Mouse (Mus musculus) heart, adult 9 months (tissue): ENCODE results near the gene Scel.

Experiments used
- DNase-seq, 2 experiments: peaks; one replicate each; pipeline ENCODE4 v3.0.0; 2022; ENCODE audit warnings: low spot score in 2 of 2

Gene Scel

DNA sequence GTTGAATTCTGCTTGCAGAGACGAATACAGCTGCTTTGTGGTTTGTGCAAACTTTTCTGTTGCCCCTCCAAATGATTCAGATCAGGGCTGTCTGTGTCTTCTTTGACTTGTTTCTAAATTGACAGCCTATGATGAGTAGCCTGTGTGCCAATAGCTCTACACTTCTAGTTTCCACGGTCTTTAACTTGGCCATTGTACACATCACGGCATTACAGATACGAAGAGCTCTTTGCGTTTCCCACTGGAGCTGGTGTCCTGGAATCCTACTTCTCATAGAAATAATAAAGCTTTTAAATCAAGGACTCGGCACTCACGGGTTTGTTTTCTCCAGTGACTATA lies 300 bp downstream of the Scel start:
- DNase-seq, result no peak

DNA sequence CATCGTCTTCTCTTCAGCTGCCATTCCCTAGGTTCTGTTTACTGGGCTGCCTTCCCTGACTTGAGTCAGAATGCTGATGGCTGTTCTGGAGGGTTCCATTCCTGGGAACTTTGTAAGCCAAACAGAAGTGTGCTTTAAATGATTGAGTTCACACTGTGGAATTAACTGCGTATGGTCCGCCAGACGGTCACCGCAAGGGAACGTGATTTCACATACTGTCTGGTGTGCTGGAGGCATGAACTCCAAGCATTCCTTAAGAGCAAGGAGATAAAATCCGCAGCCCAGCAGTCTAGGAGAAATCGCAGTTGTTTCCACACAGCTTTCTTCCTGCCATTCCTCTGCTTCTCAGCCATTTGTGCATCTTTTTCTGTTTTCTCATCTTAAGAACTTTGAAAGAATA lies 2.3 kb downstream of the Scel start:
- DNase-seq, result no peak

DNA sequence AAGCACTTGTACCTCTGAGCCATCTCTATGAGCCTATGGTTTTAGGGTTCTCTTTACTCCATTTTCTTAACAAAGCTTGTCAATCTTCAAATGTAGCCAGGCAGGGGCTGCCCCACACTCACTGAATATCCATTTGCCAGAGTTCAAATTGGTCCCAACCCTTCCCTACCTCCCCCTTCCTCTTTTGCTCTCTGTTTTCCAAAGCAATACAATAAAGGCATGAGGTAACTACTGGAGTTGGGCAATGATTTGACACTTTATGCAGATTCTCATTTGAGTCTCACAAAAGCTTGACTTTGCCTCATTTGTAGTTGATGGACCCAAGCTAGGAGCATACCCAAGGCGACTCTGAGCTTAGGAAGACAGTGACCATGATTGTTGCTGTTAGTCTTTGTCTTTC lies 13.1 kb downstream of the Scel start:
- no peak for DNase-seq

DNA sequence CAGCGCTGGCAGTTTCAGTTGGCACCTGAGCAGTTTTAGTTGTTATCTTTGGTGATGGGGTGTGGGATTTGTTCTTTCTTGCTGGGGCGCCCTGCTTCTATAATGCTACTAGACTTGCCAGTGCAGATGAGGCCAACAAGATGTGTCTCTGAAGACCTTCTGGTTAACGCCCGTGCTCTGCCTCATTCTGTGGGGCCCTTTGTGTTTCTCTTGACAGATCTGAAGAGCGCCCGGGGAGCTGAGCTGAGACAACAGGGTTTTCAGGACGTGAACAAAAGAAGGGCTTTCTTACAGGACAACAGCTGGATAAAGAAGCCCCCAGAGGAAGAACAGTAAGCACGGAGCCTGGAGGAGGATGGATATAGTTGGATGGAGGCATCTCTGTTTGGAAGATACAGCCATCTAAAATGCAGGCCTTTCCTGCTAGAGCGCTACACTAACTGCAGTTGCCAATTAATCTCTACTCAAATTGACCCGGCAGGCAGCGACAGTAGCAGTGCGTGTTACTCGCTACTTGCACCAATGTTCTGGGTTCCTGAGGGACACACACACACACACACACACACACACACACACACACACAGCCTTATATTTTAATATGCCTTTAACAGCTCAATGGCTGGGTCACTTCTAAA lies 16.7 kb downstream of the Scel start:
- DNase-seq, result no peak

DNA sequence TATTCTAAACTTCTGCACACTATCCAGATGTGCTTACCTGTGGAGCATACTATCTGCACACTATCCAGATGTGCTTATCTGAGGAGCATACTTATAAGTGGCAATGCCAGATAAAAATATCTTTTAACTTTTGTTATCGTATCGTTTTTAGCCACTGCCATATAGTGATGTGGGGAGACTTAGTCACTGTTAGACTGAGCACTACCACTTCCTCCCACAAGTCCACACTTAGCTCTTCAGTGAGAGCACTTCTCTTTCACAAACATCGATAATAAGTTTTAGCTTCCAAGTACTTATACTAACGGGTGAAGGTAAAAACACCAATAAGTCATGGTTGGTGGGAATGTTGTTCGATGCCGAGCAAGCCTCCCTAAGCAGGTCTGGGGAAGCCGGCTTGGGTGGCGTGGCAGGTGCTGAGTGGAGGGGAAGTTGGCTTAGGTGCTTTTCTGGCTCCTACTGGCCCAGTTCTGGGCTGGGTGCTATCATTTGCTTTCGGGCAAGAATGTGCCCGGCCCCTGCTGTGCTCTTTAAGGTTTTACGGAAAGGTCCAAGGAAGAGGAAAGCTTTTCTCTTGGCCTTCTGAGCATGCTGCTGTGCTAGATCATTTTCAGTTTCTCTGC lies 18.7 kb downstream of the Scel start:
- no peak for DNase-seq

DNA sequence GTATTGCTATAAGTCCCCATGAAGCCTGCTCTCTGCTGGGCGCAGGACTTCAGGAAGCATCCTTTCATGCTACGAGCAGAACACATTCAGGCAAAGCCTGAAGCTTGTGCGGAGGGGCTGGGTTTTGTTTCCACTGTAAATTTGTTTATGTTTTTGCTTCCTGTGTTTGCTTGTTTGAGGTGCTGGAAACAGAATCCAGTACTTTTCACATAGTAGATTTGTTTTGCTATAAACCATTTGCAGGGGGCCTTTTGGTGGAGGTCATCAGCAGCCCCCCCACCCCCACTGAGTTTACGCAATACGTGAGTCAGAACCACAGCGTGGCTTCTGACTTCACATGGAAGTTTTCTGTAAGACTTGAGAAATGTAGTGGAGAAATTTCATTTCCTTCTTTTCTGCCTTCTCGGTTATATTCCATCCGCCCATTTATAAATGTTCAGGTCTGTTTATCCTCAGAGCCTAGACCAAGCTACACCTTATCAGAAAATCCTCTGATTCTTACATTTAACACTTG lies 22.4 kb downstream of the Scel start:
- no peak for DNase-seq

DNA sequence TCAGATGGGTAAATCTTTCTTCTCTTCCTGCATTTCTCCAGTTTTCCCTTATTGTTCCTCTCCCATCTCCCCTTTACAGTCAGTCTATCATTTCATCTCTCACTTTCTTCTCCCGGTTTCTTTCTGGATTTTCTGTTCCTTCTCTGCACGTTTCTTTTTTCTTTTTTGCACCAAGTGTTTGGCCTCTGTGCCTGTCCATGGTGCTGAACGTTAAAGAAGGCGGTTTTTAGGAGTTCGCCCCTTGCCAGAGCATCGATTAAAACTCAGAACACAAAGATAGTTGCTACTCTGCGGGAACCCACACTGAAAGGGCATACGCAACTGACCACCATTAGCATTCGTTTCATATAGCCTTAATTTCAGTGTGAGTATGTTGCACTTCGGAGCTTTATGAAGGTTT lies 23.2 kb downstream of the Scel start:
- no peak for DNase-seq

DNA sequence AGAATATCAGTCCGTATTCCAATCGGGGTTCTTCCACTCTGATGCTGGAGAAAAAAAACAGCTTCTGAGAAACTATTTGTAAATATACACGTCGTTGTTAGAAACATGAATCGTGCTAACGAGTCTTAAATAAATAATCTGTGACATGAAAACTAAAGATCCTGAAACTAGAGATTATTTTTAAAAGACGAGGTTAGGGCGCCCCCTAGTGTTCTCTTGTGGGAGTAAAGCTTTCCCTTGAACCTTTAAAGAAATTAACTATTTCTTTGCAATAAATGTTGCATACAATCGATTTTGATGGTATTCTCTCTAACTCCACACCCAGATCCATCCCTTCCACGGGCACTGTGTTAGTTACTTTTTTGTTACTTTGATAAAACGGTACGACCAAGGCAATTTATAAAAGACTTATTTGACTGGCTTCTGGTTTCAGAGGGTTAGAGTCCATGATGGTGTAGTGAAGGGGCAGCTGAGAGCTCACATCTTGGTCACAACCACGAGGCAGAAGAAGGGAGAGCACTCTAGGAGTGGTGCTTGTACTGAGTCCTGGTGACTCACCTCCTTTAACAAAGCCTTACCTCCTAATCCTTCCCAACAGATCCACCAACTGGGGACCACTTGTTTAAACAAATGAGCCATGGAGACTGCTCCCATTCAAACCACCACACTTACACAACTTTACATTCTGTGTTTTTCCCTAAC lies 24.4 kb downstream of the Scel start:
- no peak for DNase-seq

DNA sequence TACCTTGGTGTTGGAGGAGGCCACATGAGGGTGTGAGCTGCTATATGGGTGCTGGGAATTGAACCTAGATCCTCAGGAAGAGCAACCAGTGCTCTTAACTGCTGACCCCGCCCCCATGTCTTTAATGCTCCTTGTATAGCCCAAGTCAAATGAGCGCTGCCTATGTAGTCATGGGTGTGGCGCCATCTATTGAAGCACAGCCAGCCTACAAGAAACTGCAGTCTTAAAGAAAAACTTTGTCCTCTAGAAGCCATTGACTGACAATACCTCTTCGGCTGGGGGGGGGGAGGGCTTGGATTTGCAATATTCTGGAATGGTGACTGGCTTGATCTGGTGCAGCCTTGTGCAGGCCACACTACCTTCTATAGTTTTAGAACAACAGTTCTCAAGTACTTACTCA lies 26.7 kb downstream of the Scel start:
- DNase-seq, result no peak

DNA sequence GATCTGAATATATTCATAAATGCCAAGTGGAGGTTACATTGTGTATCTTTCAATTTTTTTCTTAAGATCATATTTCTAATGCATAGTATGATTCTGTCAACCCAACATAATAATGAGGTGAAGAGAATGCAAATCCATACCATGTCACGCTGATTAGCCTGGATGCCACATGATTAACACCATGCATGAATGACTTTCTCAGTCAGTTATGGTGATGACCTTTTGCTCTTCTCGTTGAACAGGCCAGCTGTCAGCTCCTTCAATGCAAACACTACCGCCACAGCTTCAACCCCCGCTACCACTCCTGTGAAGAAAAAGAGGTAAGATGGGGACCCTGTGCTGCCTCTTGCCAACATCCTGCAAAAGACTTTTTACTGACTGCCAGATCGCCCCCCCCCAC lies 28.5 kb downstream of the Scel start:
- no peak for DNase-seq

DNA sequence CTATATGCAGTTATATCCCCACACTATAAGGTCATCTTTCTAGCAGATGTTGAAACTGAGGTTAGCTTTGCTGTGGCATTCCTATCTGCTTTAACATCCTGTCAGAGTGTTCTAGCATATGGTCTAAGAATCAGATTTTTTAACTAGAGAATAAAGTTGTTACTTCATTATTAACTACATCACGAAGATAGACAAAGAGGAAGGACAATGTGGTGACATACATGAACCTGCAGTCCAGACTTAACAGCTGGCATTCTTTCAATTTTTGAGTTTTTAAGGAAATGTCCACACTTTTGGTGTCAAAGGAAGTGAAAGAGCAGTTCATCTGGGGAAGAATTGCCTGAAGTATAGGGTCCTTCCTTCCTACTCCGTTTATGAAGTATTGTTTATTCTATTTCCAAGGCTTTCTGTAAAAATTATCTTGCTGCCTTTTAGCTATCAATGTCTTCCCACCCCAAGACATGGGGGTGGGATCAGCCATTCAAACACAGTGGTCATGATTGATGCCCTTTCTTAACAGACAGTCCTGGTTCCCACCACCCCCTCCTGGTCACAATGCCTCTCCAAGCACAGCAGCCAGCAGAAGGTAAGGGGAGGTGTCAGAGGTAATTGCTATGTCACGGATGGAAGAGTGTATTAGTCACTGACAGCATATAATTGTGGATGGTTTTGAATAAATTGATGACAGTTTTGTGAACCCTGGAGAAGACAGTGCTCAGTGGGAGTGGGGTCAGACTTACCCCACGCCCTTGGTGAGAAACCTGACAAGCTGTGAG lies 30.4 kb downstream of the Scel start:
- DNase-seq, result no peak

DNA sequence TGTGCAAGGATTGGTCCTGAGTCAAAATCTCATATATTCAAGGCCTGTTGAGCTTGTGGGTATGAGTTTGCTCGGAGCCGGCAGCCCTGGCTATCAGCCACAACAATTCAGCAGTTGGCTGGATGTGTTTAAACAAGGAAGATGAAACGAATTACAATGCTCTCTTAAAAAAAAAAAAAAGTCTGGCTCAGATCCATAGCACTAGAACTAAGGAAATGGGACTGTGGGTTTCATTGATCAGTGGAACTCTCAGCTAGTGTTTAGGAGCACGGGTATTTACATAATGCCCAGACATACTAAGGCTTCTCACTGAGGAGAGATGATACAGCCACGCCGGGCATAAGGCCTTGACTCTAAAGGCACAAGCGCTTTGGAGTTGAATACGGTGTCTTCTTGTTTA lies 32.6 kb downstream of the Scel start:
- no peak for DNase-seq

DNA sequence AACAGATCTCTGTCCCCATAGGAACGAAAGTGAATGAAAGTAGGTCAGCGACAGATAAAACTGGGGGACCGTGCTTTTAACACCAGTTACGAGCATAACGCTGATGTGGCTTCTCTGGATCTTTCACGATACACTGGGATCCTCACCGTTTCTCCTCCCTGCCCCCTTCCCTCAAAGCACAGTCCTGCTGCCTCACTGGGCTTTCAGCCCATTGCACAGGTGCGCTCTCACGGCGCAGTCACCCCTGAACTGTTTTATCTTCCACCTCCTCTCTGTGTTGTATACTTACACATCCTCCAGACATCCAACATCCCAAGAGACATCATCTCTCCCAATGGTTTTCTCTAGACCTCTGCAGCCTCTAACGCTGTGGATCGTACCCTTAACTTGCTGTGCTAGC lies 33.1 kb downstream of the Scel start:
- DNase-seq, result no peak

DNA sequence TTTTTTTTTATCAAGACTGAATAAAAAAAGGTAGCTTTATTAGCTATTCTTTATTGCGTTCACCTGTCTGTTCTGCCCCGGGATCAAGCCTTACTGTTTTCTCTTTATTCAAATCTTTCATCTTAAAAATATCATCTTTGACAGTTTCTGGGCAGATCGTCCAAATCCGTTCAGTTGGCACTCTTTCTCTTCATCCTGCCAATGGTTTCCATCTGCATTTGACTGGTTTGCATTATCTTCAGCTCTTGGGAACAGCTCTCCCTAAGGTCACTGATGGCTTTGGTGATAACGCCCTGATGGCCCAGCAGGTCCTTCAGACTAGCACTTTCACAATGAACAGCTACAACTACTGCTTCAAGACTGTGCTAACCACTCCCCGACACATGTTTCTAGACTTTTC lies 35.1 kb downstream of the Scel start:
- no peak for DNase-seq

DNA sequence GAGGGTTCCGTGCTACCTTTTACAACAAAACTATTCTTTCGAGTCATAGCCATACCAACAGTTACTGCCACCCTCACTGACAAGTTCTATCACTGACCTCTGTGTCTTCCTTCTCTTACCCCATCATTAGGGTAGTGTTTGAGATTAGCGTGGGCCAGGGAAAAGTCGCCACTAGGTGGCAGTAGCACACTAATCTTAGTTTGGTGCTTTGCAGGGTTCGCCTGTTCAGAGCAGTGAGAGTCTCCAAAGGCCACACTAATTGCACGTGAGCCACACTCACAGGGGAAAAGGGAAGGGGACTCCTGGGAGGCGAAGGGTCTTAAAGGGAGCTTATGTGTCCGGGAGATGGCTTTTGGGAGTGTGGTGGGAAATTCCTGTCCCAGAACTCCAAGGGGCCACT lies 37.3 kb downstream of the Scel start:
- DNase-seq, result peak; percentile 15 to 27

DNA sequence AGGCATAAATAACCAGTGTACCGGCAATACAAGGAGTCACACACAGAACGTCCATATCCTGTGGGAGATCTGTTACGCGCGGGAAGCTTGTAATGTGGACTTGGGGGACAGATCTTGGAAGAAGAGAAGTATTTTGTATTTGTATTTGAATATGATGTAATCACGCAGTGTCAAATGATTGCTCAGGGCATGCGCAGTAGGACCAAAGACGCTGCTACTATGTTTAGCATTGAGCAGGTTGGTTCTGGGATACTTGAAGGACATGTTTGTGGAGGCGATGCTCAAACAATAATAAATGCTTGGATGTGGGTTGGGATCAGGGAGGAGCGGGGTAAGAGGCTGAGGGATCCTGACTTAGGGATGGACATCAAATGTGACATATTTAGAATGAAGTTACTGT lies 37.8 kb downstream of the Scel start:
- DNase-seq, result no peak

DNA sequence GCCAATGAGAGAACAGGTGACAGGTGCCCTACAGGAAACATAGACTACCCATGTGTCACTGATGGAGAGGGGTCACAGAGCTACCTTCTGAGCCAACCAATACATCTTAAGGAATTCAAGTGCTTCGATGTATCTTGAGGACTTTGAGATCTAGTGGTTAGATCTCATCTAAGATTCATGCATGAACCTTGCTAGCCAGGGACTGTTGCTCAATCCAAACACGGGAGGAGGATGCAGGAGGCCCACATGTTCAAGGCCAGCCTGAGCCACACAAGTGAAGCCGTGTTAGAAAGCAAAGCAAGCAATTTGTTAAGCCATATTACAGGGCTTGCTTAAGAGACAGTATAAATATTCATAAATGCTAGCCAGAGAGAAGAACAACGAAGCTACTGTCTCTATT lies 38.8 kb downstream of the Scel start:
- DNase-seq, result no peak

DNA sequence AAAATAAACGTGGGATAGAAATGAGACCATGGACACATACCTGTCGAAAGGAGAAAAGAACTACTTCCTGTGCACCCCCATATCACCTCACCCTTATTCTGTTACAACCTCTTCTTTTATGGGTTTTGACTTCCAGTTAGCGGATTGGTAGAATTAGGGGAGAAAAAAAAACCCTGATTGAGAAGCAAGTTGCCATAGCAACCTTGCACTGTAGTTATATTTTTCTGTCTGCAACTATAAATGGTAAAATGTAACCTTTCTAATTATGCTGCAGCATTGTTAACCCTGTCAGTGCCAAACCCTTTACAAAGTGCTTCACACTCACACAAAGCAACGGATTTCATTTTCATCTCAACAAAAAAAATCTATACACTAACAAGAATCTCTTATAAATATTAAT lies 39.2 kb downstream of the Scel start:
- DNase-seq, result no peak

DNA sequence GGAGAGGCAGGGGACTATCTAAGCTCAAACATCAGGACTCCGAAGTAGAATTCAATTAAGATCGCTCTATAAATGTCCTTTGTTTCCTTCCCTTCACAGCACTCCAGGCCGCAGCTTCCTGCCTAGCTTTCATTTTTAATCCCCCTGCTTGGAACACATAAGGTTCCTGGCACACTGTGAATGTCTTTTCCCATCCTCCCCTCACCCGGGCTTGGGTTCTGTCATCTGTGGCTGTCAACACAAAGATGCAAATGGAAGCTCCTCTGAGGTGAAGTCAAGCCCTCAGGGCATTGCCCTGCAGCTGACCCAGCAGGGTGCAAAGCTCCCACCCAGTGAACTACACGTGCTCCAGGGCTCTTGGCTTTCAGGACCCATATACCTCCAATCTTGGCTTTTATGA lies 43.5 kb downstream of the Scel start:
- DNase-seq, result no peak

DNA sequence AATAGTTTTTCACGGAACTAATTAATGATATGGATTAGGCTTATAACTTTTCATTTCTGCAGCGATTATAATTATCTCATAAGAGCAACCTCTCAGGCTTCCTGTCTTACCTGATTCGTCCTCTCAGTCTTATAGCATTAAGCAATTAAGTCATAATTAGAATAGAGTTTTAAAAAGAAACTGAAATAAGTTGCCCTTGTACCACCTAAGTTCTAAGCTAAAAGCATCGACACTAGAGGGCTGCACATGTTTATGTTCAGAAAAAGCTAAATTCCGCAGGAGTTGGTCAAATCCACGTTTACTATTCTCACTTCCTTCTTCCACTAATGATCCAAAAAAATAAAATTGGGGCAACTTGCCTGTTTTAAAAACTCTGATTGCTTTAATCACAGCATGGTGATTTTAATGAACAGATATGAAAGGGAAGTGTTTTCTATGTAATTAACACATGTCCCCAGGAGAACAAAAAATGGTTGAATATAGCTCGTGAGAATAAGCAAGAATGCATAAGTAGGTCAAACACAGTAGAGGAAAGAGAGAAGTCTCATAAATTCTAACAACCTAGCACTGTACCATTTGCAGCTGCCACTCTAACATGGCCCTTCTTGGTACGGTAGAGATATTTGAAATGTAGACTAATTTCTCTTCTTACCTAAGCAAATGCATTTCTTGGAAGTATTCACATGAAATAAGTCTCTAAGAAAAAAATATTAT lies 48.4 kb downstream of the Scel start:
- no peak for DNase-seq

DNA sequence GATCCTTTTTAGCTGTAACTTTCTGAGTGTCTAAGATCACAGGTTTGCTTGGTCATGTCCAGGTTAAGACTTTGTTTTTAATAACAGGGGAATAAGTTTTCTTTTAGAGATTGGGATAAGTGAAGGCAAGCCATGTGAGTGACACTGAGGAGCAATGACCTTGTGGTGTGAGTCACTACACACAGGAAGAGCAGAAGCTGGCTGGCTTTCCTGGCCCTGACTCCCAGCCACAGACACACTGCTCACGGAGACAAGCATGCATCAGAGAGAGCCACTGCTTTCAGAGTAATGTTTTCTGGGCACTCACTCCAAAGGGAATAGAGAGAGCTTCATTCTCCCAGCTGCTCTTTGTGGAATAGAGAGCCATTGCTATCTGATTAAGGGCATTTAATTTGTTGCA lies 54.8 kb downstream of the Scel start:
- no peak for DNase-seq

DNA sequence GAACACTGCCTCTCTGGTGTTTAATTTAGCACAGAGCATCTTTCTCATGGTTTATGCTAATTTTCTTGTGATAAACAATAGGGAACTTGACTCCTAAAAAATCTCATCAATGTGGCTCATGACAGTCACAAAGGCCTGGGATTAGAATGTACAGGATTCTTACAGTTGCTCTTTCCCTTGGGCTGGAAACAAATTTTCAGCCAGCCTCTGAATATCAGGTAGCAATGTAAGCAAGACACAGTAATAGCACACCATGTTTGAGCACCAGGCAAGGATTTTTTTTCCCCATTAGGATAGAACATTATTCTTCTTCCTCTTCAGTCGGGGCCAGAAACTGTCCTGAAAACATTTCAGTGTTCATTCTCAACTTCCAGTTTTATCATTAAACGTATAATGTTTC lies 55.3 kb downstream of the Scel start:
- no peak for DNase-seq
